Mouse (Mus musculus) CH12.LX (cell line): ENCODE data around the gene Tspyl2. TPM values are rescaled to one million over a fixed set of nuclear protein-coding genes. Genes with fewer than 3 reads are reported as not detected.
A peak's percentile ranks its signal among the peaks of the same experiment; 100 is the strongest.

Experiments
- DNase-seq: peaks from one replicate; pipeline ENCODE4 v3.0.0-alpha.2; 2013; ENCODE audit errors: extremely low read depth
- H3K27ac ChIP-seq: 2 replicates; pipeline ENCODE4 v1.5.1; 2012; ENCODE audit warnings: low read depth, mild to moderate bottlenecking, control low read depth, moderate library complexity; ENCODE audit not compliant: insufficient read depth
- H3K27me3 ChIP-seq: replicated peaks from 2 replicates; pipeline ENCODE3; 2012; ENCODE audit warnings: inconsistent platforms
- H3K36me3 ChIP-seq, 2 experiments: replicated peaks in 1 of 2; 2 replicates each; pipeline versions ENCODE3 to v1.6.1; 2012; ENCODE audit warnings: inconsistent platforms in 1 of 2, low read length in 1 of 2, mild to moderate bottlenecking in 1 of 2, mixed read lengths in 1 of 2, moderate library complexity in 1 of 2; ENCODE audit not compliant: control insufficient read depth in 1 of 2, insufficient read depth in 1 of 2
- H3K4me1 ChIP-seq, 2 experiments: 2 replicates each; pipeline ENCODE4 v1.6.1; 2012; ENCODE audit warnings: inconsistent platforms in 1 of 2, moderate library complexity in 1 of 2; ENCODE audit not compliant: insufficient read depth in 2 of 2, control insufficient read depth in 1 of 2
- H3K4me2 ChIP-seq: 2 replicates; pipeline ENCODE4 v1.6.1; 2012; ENCODE audit warnings: low read depth, mild to moderate bottlenecking, control low read depth; ENCODE audit not compliant: poor library complexity, insufficient read depth, severe bottlenecking
- H3K4me3 ChIP-seq, 3 experiments: fragments of 150-350 bp in 1 of 3; sonication (generic) in 1 of 3; replicated peaks in 1 of 3; 2 replicates each; pipeline versions ENCODE3 to v1.5.1; 2011 to 2012; ENCODE audit warnings: low read depth in 2 of 3, low read length in 2 of 3, mild to moderate bottlenecking in 2 of 3, moderate library complexity in 2 of 3, control low read depth in 1 of 3, improper control_type of control experiment in 1 of 3, inconsistent platforms in 1 of 3, mixed read lengths in 1 of 3; ENCODE audit not compliant: poor library complexity in 1 of 3
- H3K79me2 ChIP-seq: replicated peaks from 2 replicates; pipeline ENCODE4 v1.6.1; 2012; ENCODE audit warnings: mild to moderate bottlenecking, moderate library complexity; ENCODE audit not compliant: control insufficient read depth, poor library complexity, insufficient read depth, severe bottlenecking; ENCODE audit errors: extremely low read depth
- H3K9ac ChIP-seq: 2 replicates; pipeline ENCODE4 v1.6.1; 2012; ENCODE audit warnings: low read depth, mild to moderate bottlenecking, control low read depth, moderate library complexity; ENCODE audit not compliant: insufficient read depth
- H3K9me3 ChIP-seq: replicated peaks from 2 replicates; pipeline ENCODE3; 2012; ENCODE audit warnings: low read length, inconsistent platforms, mixed read lengths
- BHLHE40 ChIP-seq: IDR thresholded peaks from 2 replicates; pipeline ENCODE4 v1.6.1; 2011; ENCODE audit warnings: mild to moderate bottlenecking, low read depth, low read length, improper control_type of control experiment
- CTCF ChIP-seq, 2 experiments: IDR thresholded peaks in 1 of 2; conservative IDR thresholded peaks in 1 of 2; 2 replicates each; pipeline ENCODE4 v1.5.1; 2011 to 2012; ENCODE audit warnings: low read depth in 2 of 2, low read length in 2 of 2, improper control_type of control experiment in 1 of 2, inconsistent platforms in 1 of 2, mild to moderate bottlenecking in 1 of 2, moderate library complexity in 1 of 2
- E2F4 ChIP-seq: IDR thresholded peaks from 2 replicates; pipeline ENCODE4 v1.6.1; 2011; ENCODE audit warnings: low read depth, low read length, improper control_type of control experiment; ENCODE audit not compliant: insufficient replicate concordance
- EP300 ChIP-seq: IDR thresholded peaks from 2 replicates; pipeline ENCODE4 v1.6.1; 2011; ENCODE audit warnings: low read length, improper control_type of control experiment
- IRF4 ChIP-seq: IDR thresholded peaks from 2 replicates; pipeline ENCODE4 v1.6.1; 2014; ENCODE audit warnings: low read depth, mild to moderate bottlenecking, inconsistent platforms, low read length, improper control_type of control experiment
- JUN ChIP-seq: IDR thresholded peaks from 2 replicates; pipeline ENCODE4 v1.6.1; 2011; ENCODE audit warnings: low read depth, mild to moderate bottlenecking, low read length, improper control_type of control experiment, moderate library complexity; ENCODE audit not compliant: insufficient read depth
- JUND ChIP-seq: conservative IDR thresholded peaks from 2 replicates; pipeline ENCODE4 v1.6.1; 2011; ENCODE audit warnings: low read depth, low read length, improper control_type of control experiment
- MAFK ChIP-seq: IDR thresholded peaks from 2 replicates; pipeline ENCODE4 v1.6.1; 2011; ENCODE audit warnings: low read length, improper control_type of control experiment; ENCODE audit not compliant: insufficient replicate concordance
- MAX ChIP-seq: IDR thresholded peaks from 2 replicates; pipeline ENCODE4 v1.6.1; 2011; ENCODE audit warnings: low read length, improper control_type of control experiment
- MAZ ChIP-seq: IDR thresholded peaks from 2 replicates; pipeline ENCODE4 v1.6.1; 2012; ENCODE audit warnings: low read depth, mild to moderate bottlenecking, inconsistent platforms, low read length, improper control_type of control experiment, moderate library complexity
- MEF2A ChIP-seq: IDR thresholded peaks from 2 replicates; pipeline ENCODE4 v1.6.1; 2014; ENCODE audit warnings: low read depth, mild to moderate bottlenecking, inconsistent platforms, low read length, improper control_type of control experiment, borderline replicate concordance
- NELFE ChIP-seq: IDR thresholded peaks from 2 replicates; pipeline ENCODE4 v1.6.1; 2011; ENCODE audit warnings: low read depth, low read length, improper control_type of control experiment
- NRF1 ChIP-seq: IDR thresholded peaks from 2 replicates; pipeline ENCODE4 v1.6.1; 2014; ENCODE audit warnings: low read depth, mild to moderate bottlenecking, inconsistent platforms, low read length, improper control_type of control experiment, moderate library complexity
- PAX5 ChIP-seq: IDR thresholded peaks from 2 replicates; pipeline ENCODE4 v1.6.1; 2012; ENCODE audit warnings: low read length, inconsistent platforms, mixed read lengths
- POLR2A ChIP-seq: IDR thresholded peaks from 2 replicates; pipeline ENCODE4 v1.6.1; 2011; ENCODE audit warnings: low read depth, mild to moderate bottlenecking, improper control_type of control experiment, low read length
- RAD21 ChIP-seq: IDR thresholded peaks from 2 replicates; pipeline ENCODE4 v1.6.1; 2011; ENCODE audit warnings: low read depth, mild to moderate bottlenecking, low read length, improper control_type of control experiment, moderate library complexity
- RCOR1 ChIP-seq: conservative IDR thresholded peaks from 2 replicates; pipeline ENCODE4 v1.6.1; 2012; ENCODE audit warnings: low read depth, mild to moderate bottlenecking, inconsistent platforms, low read length, improper control_type of control experiment
- SMC3 ChIP-seq: IDR thresholded peaks from 2 replicates; pipeline ENCODE4 v1.6.1; 2011; ENCODE audit warnings: low read depth, low read length, improper control_type of control experiment
- USF1 ChIP-seq: IDR thresholded peaks from 2 replicates; pipeline ENCODE4 v1.6.1; 2014; ENCODE audit warnings: low read depth, mild to moderate bottlenecking, inconsistent platforms, low read length, improper control_type of control experiment
- ZKSCAN1 ChIP-seq: IDR thresholded peaks from 2 replicates; pipeline ENCODE4 v1.6.1; 2012; ENCODE audit warnings: low read depth, inconsistent platforms, low read length, improper control_type of control experiment, borderline replicate concordance
- dilution Hi-C: fragments of 300-500 bp; cut with MboI; formaldehyde crosslinking; loops from 2 replicates; pipeline ENCODE4 v1.14.3; 2020; ENCODE audit warnings: low sequenced_read_pairs; ENCODE audit not compliant: extremely low pct_unique_long_range_greater_than_20kb, extremely low pct_ligation_motif_present
- in situ Hi-C: fragments of 300-500 bp; cut with MboI; formaldehyde crosslinking; loops from 3 replicates; pipeline ENCODE4 v1.14.3; 2019; ENCODE audit warnings: low sequenced_read_pairs, low pct_ligation_motif_present, low pct_unique_long_range_greater_than_20kb, mixed read lengths
- polyA plus RNA-seq: library from polyadenylated mRNA; unstranded; fragments of >175 nt; gene quantifications from 2 replicates; pipeline ENCODE4 v1.2.1, GENCODE M21; 2012; ENCODE audit warnings: low read depth; ENCODE audit not compliant: insufficient read length
- total RNA-seq, 2 experiments: library from RNA; depleted of rRNA; stranded (reverse); fragments of 300-350 nt in 1 of 2; fragments of >200 nt in 1 of 2; gene quantifications; 2 replicates each; pipeline ENCODE4 v1.2.3; 2012 to 2014

Gene Tspyl2
- total and polyA plus RNA-seq, 3 experiments = 16.5 to 37.1 (median 18.0) TPM

- Histone ChIP-seq H3K9me3 (no peaks in the 10 kb centered on the region), H3K27ac (no peak overlapping the region), H3K79me2 (no peaks in the 10 kb centered on the region), H3K9ac (no peak overlapping the region), H3K4me2 (no peak overlapping the region), H3K4me1 (no peaks in the 10 kb centered on the region), H3K36me3 (peaks cover 2 to 15% of the 10 kb centered on the region in 2 experiments), H3K27me3 (no peaks in the 10 kb centered on the region), H3K4me3 (no peak overlapping the region)
- TF ChIP-seq SMC3 (peak; percentile 34), RAD21 (peak; percentile 47), PAX5 (no peak), POLR2A (no peak), MAZ (no peak), ZKSCAN1 (no peak), IRF4 (no peak), CTCF (conservative IDR thresholded peaks at IDR 0.05 in 1 of 2, IDR thresholded peaks at IDR 0.05 in 1 of 2; ENCODE audit: low read depth in 2 of 2, low read length in 2 of 2) (peak in 1 of 2 experiments; percentile 52; a peak in 2 of 4 replicates), E2F4 (no peak), NELFE (no peak), JUN (no peak), BHLHE40 (no peak)
- dilution Hi-C loops (no loop called here), in situ Hi-C loops (no loop called here)
- peak; percentile 5 for DNase-seq
Observed at GRCm38 (mm10) chrX:152307942-152308341, 34.3 kb downstream of the Tspyl2 start.

GRCm38 (mm10) chrX:152307371-152307770, 34.9 kb downstream of the Tspyl2 start:
- Histone ChIP-seq H3K9ac (no peak overlapping the region), H3K4me1 (no peaks in the 10 kb centered on the region), H3K9me3 (no peaks in the 10 kb centered on the region), H3K27ac (no peak overlapping the region), H3K4me3 (no peak overlapping the region), H3K4me2 (no peak overlapping the region), H3K36me3 (peaks cover 2 to 15% of the 10 kb centered on the region in 2 experiments), H3K27me3 (no peaks in the 10 kb centered on the region), H3K79me2 (no peaks in the 10 kb centered on the region)
- dilution Hi-C loops (no loop called here), in situ Hi-C loops (no loop called here)
- no peak for DNase-seq
- TF ChIP-seq EP300 (no peak), MEF2A (no peak), JUND (no peak), MAX (no peak), IRF4 (no peak), MAFK (no peak), E2F4 (no peak), NRF1 (no peak), USF1 (no peak), NELFE (no peak), PAX5 (no peak), RCOR1 (no peak)
